Mouse (Mus musculus) cerebellum, adult 9-11 months (tissue): ENCODE measurements around the gene Ypel4.

Experiments used
- DNase-seq: peaks from one replicate; pipeline ENCODE4 v3.0.0; 2022

Ypel4 gene

GRCm38 (mm10) chr2:84733579-84734300 is at the start of gene Ypel4:
Ypel4 (plus strand) TSS chr2:84734058.
- peak; percentile 91 for DNase-seq

DNA sequence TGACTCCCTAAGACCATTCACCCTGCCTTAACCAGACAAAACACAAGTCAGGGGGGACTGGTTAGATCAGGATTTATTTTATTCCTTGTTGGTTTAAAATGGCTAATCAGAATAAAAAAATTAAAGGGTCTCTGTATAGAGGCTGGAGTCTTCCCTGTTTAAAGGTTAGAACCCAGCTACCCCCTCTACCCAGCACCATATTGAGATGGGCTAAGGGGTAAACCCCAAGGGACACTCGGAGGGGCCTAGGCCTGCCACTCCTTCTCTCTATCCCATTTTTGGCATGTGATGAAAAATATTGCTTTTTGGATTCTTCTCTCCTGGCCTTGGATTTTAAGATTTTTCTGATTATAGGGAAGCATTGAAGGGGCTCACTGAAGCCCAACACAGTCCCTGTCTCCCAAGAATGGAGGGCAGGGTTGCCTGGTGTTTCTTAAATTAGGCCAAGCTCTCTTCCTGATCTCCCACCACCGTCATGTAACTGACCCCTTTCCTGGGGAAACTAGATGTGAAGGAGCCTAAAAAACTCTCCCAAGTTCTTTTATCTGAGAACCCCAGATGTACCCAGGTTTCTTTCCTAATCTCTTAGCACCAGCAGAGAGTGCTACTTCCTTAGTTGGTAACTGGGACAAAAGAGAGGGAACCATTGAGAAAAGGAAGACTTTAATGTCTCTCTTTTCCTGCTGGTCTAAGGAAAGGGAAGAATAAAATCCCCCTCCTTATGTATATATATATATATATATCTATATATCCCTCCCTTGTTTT is 45.6 kb upstream of the Ypel4 start:
- no peak for DNase-seq

DNA sequence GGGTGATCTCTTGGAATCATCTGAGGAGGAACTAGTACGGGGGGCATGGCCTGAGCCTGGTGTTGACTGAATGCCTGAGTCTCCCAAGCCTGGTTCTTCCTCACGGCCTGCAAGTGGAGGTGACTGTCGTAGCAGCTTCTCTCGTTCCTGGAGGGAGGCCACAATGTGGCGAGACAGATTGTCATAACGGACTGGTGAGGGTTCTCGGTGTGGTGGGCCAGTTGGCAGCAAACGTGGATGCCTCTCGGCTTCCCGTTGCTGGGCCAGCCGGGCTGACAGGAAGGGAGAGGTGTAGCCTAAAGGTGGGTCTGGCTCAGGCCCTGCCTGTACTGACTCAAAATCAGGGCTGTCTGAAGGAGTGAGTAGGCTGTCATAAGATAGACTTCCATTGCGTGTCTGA is 43.8 kb upstream of the Ypel4 start:
- DNase-seq: peak; percentile 61

DNA sequence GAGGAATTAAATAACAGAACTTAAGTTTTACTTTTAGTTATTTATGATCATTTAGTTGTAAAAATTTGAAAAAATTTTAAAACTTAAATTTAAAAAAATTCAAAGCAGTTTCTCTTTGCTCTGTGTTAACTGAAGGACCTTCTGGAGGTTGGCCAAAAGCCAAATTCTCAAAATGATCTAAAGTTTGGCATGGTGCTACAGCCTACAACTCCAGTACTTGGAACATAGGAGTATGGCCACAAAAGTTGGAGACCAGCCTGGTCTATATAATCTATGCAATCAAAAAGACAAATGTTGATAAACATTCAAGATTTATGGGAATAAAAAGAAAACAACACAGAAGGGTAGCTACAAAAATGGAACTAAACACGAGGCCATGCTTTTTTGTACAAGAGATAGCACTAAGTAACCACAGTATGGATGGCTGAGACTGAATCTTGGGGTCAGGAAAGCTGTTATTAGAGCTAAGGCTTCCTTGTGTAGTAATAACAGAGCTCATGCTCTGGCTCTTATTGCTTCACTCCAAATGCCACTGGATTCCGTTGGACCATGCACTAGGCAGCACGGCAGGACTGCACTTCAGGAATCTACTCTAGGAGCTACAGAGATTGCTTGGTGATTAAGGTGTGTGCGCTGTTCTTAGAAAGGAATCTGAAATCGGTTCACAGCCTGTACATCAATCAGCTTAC is 38.7 kb upstream of the Ypel4 start:
- DNase-seq: no peak

GRCm38 (mm10) chr2:84703497-84703896 is 30.4 kb upstream of the Ypel4 start:
- DNase-seq: no peak

DNA sequence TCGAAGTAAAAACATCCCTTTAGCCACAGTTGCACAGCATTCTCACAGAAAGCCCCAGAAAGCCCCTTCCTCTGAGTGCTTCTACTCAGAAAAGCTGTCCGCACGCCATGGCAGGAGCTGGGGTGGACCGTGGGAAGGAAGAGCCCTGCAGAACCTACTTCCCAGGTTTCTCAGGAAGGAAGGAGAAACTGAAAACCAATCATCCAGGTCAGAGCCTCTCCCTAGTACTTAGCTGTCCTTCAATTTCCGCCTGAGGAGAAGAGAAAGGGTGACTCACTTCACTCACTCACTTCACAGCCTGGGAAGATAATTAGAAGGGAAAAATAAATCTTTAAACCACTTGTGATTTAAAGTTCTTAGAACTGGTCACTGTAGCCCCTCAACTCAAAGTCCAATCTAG is 29.5 kb upstream of the Ypel4 start:
- DNase-seq: no peak

DNA sequence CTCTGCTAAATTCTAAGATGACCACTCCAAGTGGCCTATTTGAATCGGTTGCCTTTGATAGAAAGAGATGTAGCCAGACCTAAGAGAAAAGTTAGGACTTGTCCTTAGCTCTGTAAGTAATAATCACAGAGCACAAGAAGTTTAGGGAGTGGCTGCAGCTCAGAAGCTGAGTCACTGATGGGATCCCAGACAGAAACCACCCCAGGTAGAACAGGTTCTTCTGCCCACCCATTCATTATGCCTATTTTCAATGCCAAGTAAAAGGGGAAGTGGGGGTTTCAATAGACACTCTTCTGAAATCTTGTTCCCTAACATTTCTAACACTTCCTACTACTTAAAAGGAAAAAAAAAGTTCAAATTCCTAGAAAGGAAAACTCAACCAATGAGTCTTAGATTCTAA is 28.6 kb upstream of the Ypel4 start:
- no peak for DNase-seq

- DNase-seq: no peak
Observed at GRCm38 (mm10) chr2:84707523-84707922, 26.3 kb upstream of the Ypel4 start.

GRCm38 (mm10) chr2:84711898-84712297 is 22.0 kb upstream of the Ypel4 start:
- DNase-seq: no peak

GRCm38 (mm10) chr2:84714422-84714810 is 19.4 kb upstream of the Ypel4 start:
- no peak for DNase-seq

- DNase-seq: peak; percentile 99
Observed at GRCm38 (mm10) chr2:84714811-84715561, 18.9 kb upstream of the Ypel4 start, which contains the start of gene Zdhhc5. Zdhhc5 (minus strand) TSS chr2:84715180.

DNA sequence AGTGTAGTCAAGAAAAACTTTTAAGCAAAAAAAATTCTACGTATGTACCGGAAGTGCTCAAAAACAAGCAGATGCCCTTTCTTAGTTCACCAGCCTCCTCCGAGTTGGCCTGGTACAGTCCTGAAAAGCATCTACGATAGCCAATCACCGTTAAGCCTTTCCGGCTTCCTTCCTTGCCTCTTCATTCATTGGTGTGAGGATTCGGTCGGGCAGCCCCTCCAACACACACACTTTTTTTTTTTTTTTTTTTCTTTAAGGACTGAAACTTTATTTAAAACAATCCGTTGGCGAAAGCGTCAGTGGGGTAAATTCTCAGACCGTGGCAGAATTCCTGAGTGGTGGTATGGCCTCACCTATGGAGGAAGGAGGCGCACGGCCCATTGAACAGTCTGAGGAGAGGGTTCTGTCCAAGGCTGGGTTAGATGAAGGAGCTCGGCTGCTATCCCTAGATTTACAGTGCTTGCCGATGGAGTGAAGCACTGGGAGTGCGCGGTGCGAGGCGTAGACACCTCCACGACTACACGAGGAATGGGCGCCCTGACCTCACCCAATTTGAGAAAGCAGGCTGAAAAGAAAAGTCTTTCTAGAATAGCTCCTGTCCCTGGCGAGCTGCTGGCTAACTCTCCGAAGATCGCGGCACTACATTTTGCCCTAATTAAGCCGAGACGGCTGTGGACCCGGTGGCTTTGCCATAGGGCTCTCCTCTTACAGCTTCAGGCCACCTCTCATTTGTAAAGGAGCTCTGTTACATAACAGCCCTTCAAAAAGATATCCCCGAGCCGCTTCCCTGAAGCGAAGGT is 18.1 kb upstream of the Ypel4 start:
- peak; percentile 96 for DNase-seq

GRCm38 (mm10) chr2:84716423-84717355 is 17.2 kb upstream of the Ypel4 start:
- DNase-seq: no peak

- DNase-seq: no peak
Observed at GRCm38 (mm10) chr2:84717357-84717756, 16.5 kb upstream of the Ypel4 start.

DNA sequence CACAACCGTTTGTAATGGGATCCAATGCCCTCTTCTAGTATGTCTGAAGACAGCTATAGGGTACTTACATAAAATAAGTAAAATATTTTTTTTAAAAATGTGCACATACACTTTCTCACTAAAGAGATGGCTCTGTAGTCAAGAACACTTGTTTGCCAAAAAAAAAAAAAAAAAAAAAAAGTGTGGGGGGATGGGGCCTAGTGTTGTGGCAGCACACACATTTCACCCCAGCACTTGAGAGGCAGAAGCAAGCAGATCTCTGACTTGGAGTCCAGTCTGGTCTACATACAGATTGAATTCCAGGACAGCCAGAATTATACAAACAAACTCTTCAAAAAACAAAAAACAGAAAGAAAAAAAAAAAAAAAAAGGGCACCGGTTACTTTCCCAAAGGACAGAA is 13.1 kb upstream of the Ypel4 start:
- DNase-seq: no peak

GRCm38 (mm10) chr2:84721182-84721581 is 12.7 kb upstream of the Ypel4 start:
- DNase-seq: no peak

DNA sequence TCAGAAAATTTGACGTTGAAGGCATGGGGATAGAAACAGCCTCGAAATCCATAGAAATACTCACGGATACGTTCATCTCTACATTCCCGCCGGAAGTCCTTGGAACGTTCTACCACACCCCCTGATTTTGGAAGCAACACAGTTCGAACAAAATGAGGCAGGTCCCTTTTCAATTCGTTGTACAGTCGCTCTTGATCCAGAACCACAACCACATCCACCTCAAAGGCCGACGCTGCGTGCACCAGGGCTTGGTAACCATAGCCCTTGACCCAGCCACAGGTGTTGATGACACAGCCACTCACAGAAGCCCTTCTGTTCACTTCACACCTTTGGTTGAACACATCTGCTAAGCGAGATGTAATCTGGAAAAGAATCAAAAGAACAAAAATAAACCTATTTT is 10.0 kb upstream of the Ypel4 start:
- DNase-seq: no peak

- DNase-seq: no peak
Observed at GRCm38 (mm10) chr2:84725770-84726169, 8.1 kb upstream of the Ypel4 start.

DNA sequence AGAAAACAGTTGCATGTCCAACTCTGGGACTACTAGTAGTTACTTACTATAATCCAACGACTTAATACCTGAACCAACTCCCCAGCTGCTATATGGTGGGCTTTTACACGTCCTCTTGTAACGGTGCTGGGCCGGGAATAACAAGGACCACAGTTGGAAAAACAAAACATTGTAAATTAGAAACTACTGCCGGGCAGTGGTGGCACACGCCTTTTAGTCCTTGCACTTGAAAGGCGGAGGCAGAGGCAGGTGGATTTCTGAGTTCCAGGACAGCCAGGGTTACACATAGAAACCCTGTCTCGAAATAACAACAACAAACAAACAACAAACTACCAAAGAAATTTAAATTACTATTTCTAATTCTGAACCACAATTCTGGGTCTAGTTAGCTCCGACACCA is 7.1 kb upstream of the Ypel4 start:
- no peak for DNase-seq

- DNase-seq: peak; percentile 96
Observed at GRCm38 (mm10) chr2:84727172-84727858, 6.5 kb upstream of the Ypel4 start, which contains the start of gene Clp1. Clp1 (minus strand) TSS chr2:84727350.
